Mouse (Mus musculus): ENCODE measurements around the gene Mypop. TPM values are rescaled to one million over a fixed set of nuclear protein-coding genes. Genes with fewer than 3 reads are reported as not detected.

The Mypop gene
- 2.2 and 2.3 TPM in 2 replicates for polyA plus RNA-seq (2015; fragmentation: Nextera tagmentation; extraction: Ambion mirVana)

- Histone ChIP-seq H3K4me2 (peak within 1 kb of the TSS; percentile 88), H3K9ac (peak within 1 kb of the TSS; percentile 59), H3K27me3 (peaks cover 40% of the 10 kb centered on the region), H3K9me3 (replicated peaks) (no peaks in the 10 kb centered on the region), H3K4me3 (peak within 1 kb of the TSS; percentile 56), H3K27ac (peak within 1 kb of the TSS; percentile 73), H3K4me1 (replicated peaks) (peaks cover 24% of the 10 kb centered on the region), H3K36me3 (no peaks in the 10 kb centered on the region)
- WGBS: 0% methylated on average over 37 of the region's 37 CpGs
- peak; percentile 94 for ATAC-seq (replicated peaks; ENCODE audit: insufficient number of reproducible peaks, insufficient read depth, low FRiP score, low read depth)
Measured at GRCm38 (mm10) chr7:18990601-18991295, at the start of gene Mypop. Mypop (plus strand) TSS chr7:18991245.

GRCm38 (mm10) chr7:18942376-18942775 is 48.7 kb upstream of the Mypop start:
- Histone ChIP-seq H3K9ac (no peak overlapping the region), H3K27ac (no peak overlapping the region), H3K4me3 (no peak overlapping the region), H3K27me3 (no peaks in the 10 kb centered on the region), H3K36me3 (no peaks in the 10 kb centered on the region), H3K4me1 (replicated peaks) (no peaks in the 10 kb centered on the region), H3K9me3 (replicated peaks) (no peaks in the 10 kb centered on the region), H3K4me2 (no peak overlapping the region)
- no peak for ATAC-seq (replicated peaks; ENCODE audit: insufficient number of reproducible peaks, insufficient read depth, low FRiP score, low read depth)
- 18% methylated on average over 1 of the region's 1 CpGs for WGBS

- WGBS: 60% methylated on average over 9 of the region's 9 CpGs
Measured at GRCm38 (mm10) chr7:18942815-18943214, 48.2 kb upstream of the Mypop start.

GRCm38 (mm10) chr7:18948151-18948550 is 42.9 kb upstream of the Mypop start:
- H3K27me3 ChIP-seq: peaks cover 9% of the 10 kb centered on the region
- ATAC-seq (replicated peaks; ENCODE audit: insufficient number of reproducible peaks, insufficient read depth, low FRiP score, low read depth): peak; percentile 60; the same call in 1 of the 2 replicates
- 49% methylated on average over 6 of the region's 6 CpGs for WGBS

More at GRCm38 (mm10) chr7:18942815-18943214, 48.2 kb upstream of the Mypop start:
- H3K9me3 ChIP-seq (replicated peaks): no peaks in the 10 kb centered on the region
- no peak for ATAC-seq (replicated peaks; ENCODE audit: insufficient number of reproducible peaks, insufficient read depth, low FRiP score, low read depth)
- no peak overlapping the region for H3K9ac ChIP-seq
- no peaks in the 10 kb centered on the region for H3K4me1 ChIP-seq (replicated peaks)
- no peak overlapping the region for H3K4me2 ChIP-seq
- no peak overlapping the region for H3K27ac ChIP-seq
- H3K4me3 ChIP-seq: no peak overlapping the region
- no peaks in the 10 kb centered on the region for H3K36me3 ChIP-seq
- no peaks in the 10 kb centered on the region for H3K27me3 ChIP-seq

GRCm38 (mm10) chr7:18949781-18950522 is 41.1 kb upstream of the Mypop start:
- Histone ChIP-seq H3K27ac (no peak overlapping the region), H3K4me3 (no peak overlapping the region), H3K9ac (no peak overlapping the region), H3K4me1 (replicated peaks) (peaks cover 2% of the 10 kb centered on the region; the same call in 1 of the 2 replicates), H3K9me3 (replicated peaks) (no peaks in the 10 kb centered on the region), H3K27me3 (peaks cover 9% of the 10 kb centered on the region), H3K4me2 (no peak overlapping the region), H3K36me3 (no peaks in the 10 kb centered on the region)
- 31% methylated on average over 12 of the region's 12 CpGs for WGBS
- no peak; the same call in 1 of the 2 replicates for ATAC-seq (replicated peaks; ENCODE audit: insufficient number of reproducible peaks, insufficient read depth, low FRiP score, low read depth)

More at GRCm38 (mm10) chr7:18948151-18948550, 42.9 kb upstream of the Mypop start:
- Histone ChIP-seq H3K4me1 (replicated peaks) (peaks cover 2% of the 10 kb centered on the region; the same call in 1 of the 2 replicates), H3K9ac (no peak overlapping the region), H3K36me3 (no peaks in the 10 kb centered on the region), H3K4me3 (no peak overlapping the region), H3K9me3 (replicated peaks) (no peaks in the 10 kb centered on the region), H3K27ac (0 out of 2 replicates have a peak overlapping the region, but pooled peaks have one; percentile 23), H3K4me2 (no peak overlapping the region)

GRCm38 (mm10) chr7:18950523-18951315 is 40.3 kb upstream of the Mypop start:
- Histone ChIP-seq H3K27me3 (peaks cover 9% of the 10 kb centered on the region), H3K9me3 (replicated peaks) (no peaks in the 10 kb centered on the region), H3K4me3 (no peak overlapping the region), H3K9ac (no peak overlapping the region), H3K4me1 (replicated peaks) (peaks cover 2% of the 10 kb centered on the region; the same call in 1 of the 2 replicates), H3K36me3 (no peaks in the 10 kb centered on the region), H3K27ac (no peak overlapping the region), H3K4me2 (no peak overlapping the region)
- ATAC-seq (replicated peaks; ENCODE audit: insufficient number of reproducible peaks, insufficient read depth, low FRiP score, low read depth): no peak
- 25% methylated on average over 18 of the region's 18 CpGs for WGBS

GRCm38 (mm10) chr7:18951397-18951796 is 39.6 kb upstream of the Mypop start:
- H3K4me3 ChIP-seq: no peak overlapping the region
- H3K4me2 ChIP-seq: no peak overlapping the region
- H3K36me3 ChIP-seq: no peaks in the 10 kb centered on the region
- no peak overlapping the region for H3K27ac ChIP-seq
- peaks cover 12% of the 10 kb centered on the region for H3K27me3 ChIP-seq
- H3K9ac ChIP-seq: no peak overlapping the region
- 18% methylated on average over 15 of the region's 15 CpGs for WGBS
- H3K4me1 ChIP-seq (replicated peaks): peaks cover 2% of the 10 kb centered on the region; the same call in 1 of the 2 replicates
- no peak for ATAC-seq (replicated peaks; ENCODE audit: insufficient number of reproducible peaks, insufficient read depth, low FRiP score, low read depth)
- no peaks in the 10 kb centered on the region for H3K9me3 ChIP-seq (replicated peaks)

GRCm38 (mm10) chr7:18957569-18958383 is 33.3 kb upstream of the Mypop start:
- H3K4me1 ChIP-seq (replicated peaks): peaks cover 25% of the 10 kb centered on the region
- H3K36me3 ChIP-seq: no peaks in the 10 kb centered on the region
- peaks cover 55% of the 10 kb centered on the region for H3K27me3 ChIP-seq
- peak overlapping the region; percentile 48 for H3K27ac ChIP-seq
- peak; percentile 82 for ATAC-seq (replicated peaks; ENCODE audit: insufficient number of reproducible peaks, insufficient read depth, low FRiP score, low read depth)
- peak overlapping the region; percentile 98 for H3K4me2 ChIP-seq
- WGBS: under 1% methylated on average over 103 of the region's 107 CpGs
- peak overlapping the region; percentile 60 for H3K9ac ChIP-seq
- peak overlapping the region; percentile 63 for H3K4me3 ChIP-seq
- no peaks in the 10 kb centered on the region for H3K9me3 ChIP-seq (replicated peaks)

- Histone ChIP-seq H3K27me3 (peaks cover 61% of the 10 kb centered on the region), H3K9ac (peak overlapping the region; percentile 60), H3K4me1 (replicated peaks) (peaks cover 30% of the 10 kb centered on the region), H3K4me2 (peak overlapping the region; percentile 98), H3K27ac (peak overlapping the region; percentile 43), H3K4me3 (peak overlapping the region; percentile 63), H3K36me3 (no peaks in the 10 kb centered on the region), H3K9me3 (replicated peaks) (no peaks in the 10 kb centered on the region)
- WGBS: 0% methylated on average over 21 of the region's 21 CpGs
- 0 out of 2 replicates have a peak, but pooled peaks have one; percentile 1 for ATAC-seq (replicated peaks; ENCODE audit: insufficient number of reproducible peaks, insufficient read depth, low FRiP score, low read depth)
Measured at GRCm38 (mm10) chr7:18958384-18958766, 32.7 kb upstream of the Mypop start.

- H3K27me3 ChIP-seq: peaks cover 72% of the 10 kb centered on the region
- 45% methylated on average over 8 of the region's 8 CpGs for WGBS
- no peak for ATAC-seq (replicated peaks; ENCODE audit: insufficient number of reproducible peaks, insufficient read depth, low FRiP score, low read depth)
- peak overlapping the region; percentile 33 for H3K27ac ChIP-seq
- peak overlapping the region; percentile 98 for H3K4me2 ChIP-seq
- H3K36me3 ChIP-seq: no peaks in the 10 kb centered on the region
- peak overlapping the region; percentile 2; the same call in 1 of the 2 replicates for H3K4me3 ChIP-seq
- no peaks in the 10 kb centered on the region for H3K9me3 ChIP-seq (replicated peaks)
- no peak overlapping the region for H3K9ac ChIP-seq
- H3K4me1 ChIP-seq (replicated peaks): peaks cover 36% of the 10 kb centered on the region
Measured at GRCm38 (mm10) chr7:18959446-18959845, 31.6 kb upstream of the Mypop start.

Measured in heart, embryonic 15.5 days (tissue).